Mouse (Mus musculus) kidney, embryonic 15.5 days (tissue): ENCODE data around the gene Tmco1. TPM values are rescaled to one million over a fixed set of nuclear protein-coding genes. Genes with fewer than 3 reads are reported as not detected.
A peak's percentile ranks its signal among the peaks of the same experiment; 100 is the strongest.

Experiments used
- ATAC-seq: fragments of 200-750 bp; cut with Nextera tagmentation; replicated peaks from 2 replicates; pipeline ENCODE4 v1.8.0; 2017; ENCODE audit warnings: moderate TSS enrichment; ENCODE audit not compliant: low FRiP score
- H3K27ac ChIP-seq: fragments of 300-500 bp; sonication (generic); 2 replicates; pipeline ENCODE4 v1.5.1; 2015; ENCODE audit warnings: mild to moderate bottlenecking, inconsistent platforms
- H3K27me3 ChIP-seq: fragments of 300-500 bp; sonication (generic); 2 replicates; pipeline ENCODE4 v1.6.1; 2015; ENCODE audit warnings: inconsistent platforms
- H3K36me3 ChIP-seq: fragments of 300-500 bp; sonication (generic); 2 replicates; pipeline ENCODE4 v1.6.1; 2015; ENCODE audit warnings: inconsistent platforms
- H3K4me1 ChIP-seq: fragments of 300-500 bp; sonication (generic); 2 replicates; pipeline ENCODE4 v1.6.1; 2015; ENCODE audit warnings: inconsistent platforms
- H3K4me2 ChIP-seq: fragments of 300-500 bp; sonication (generic); 2 replicates; pipeline ENCODE4 v1.6.1; 2015; ENCODE audit warnings: moderate library complexity, mild to moderate bottlenecking, inconsistent platforms
- H3K4me3 ChIP-seq: fragments of 300-500 bp; sonication (generic); replicated peaks from 2 replicates; pipeline ENCODE4 v1.5.1; 2015; ENCODE audit warnings: mild to moderate bottlenecking, inconsistent platforms
- H3K9ac ChIP-seq: fragments of 300-500 bp; sonication (generic); 2 replicates; pipeline ENCODE4 v1.6.1; 2015; ENCODE audit warnings: mild to moderate bottlenecking, inconsistent platforms
- H3K9me3 ChIP-seq: fragments of 300-500 bp; sonication (generic); replicated peaks from 2 replicates; pipeline ENCODE4 v1.6.1; 2016; ENCODE audit warnings: inconsistent platforms
- WGBS: fragments of 180-500 bp; shearing (Covaris S2); methylation state at CpG from one replicate; pipeline ENCODE4 v1.1.7; 2015; ENCODE audit warnings: mixed read lengths; 5-methylcytosine and 5-hydroxymethylcytosine counted together
- polyA plus RNA-seq: library from polyadenylated mRNA; unstranded; fragments of >200 nt; fragmentation: Nextera tagmentation; extraction: Ambion mirVana; gene quantifications from 2 replicates; pipeline ENCODE4 v1.2.1, GENCODE M21; 2015

Tmco1 gene
- polyA plus RNA-seq, 1 experiment from 2014 or later: 98.1 TPM

DNA sequence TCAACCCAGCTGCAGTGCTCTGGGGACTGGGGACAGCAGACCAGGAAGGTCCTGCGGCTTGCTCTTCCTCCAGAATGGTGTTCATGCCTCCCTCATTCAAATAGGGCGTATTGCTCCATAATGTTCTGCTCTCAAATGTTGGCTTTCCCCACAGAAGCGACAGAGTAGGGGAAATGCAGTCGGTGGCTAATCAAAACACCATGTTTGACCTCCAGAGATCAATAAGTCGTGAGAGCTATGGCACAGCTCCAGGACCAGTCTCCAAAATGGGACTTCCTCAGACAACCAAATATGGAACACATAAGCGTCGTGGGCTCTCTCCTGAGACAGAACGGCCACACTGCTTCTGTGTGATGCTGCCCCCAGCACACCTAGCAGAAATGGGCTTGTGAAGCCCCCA lies 36.3 kb upstream of the Tmco1 start:
- H3K9ac ChIP-seq: no peak overlapping the region
- H3K27me3 ChIP-seq: no peaks in the 10 kb centered on the region
- WGBS: 44% methylated on average over 8 of the region's 8 CpGs
- H3K4me1 ChIP-seq: peaks cover 58% of the 10 kb centered on the region
- no peak overlapping the region for H3K27ac ChIP-seq
- H3K4me3 ChIP-seq: no peak overlapping the region
- H3K9me3 ChIP-seq: no peaks in the 10 kb centered on the region
- H3K4me2 ChIP-seq: no peak overlapping the region
- no peaks in the 10 kb centered on the region for H3K36me3 ChIP-seq
- no peak for ATAC-seq

- no peak overlapping the region for H3K4me3 ChIP-seq
- no peak overlapping the region for H3K27ac ChIP-seq
- H3K27me3 ChIP-seq: no peaks in the 10 kb centered on the region
- 62% methylated on average over 14 of the region's 14 CpGs for WGBS
- H3K9me3 ChIP-seq: no peaks in the 10 kb centered on the region
- no peak overlapping the region for H3K9ac ChIP-seq
- H3K4me1 ChIP-seq: peaks cover 54% of the 10 kb centered on the region
- H3K4me2 ChIP-seq: no peak overlapping the region
- H3K36me3 ChIP-seq: no peaks in the 10 kb centered on the region
- no peak for ATAC-seq
Measured at GRCm38 (mm10) chr1:167273380-167274163, 34.6 kb upstream of the Tmco1 start.

GRCm38 (mm10) chr1:167274646-167275390 lies 33.4 kb upstream of the Tmco1 start:
- WGBS: 78% methylated on average over 12 of the region's 12 CpGs
- Histone ChIP-seq H3K9ac (no peak overlapping the region), H3K4me1 (peaks cover 48% of the 10 kb centered on the region)

DNA sequence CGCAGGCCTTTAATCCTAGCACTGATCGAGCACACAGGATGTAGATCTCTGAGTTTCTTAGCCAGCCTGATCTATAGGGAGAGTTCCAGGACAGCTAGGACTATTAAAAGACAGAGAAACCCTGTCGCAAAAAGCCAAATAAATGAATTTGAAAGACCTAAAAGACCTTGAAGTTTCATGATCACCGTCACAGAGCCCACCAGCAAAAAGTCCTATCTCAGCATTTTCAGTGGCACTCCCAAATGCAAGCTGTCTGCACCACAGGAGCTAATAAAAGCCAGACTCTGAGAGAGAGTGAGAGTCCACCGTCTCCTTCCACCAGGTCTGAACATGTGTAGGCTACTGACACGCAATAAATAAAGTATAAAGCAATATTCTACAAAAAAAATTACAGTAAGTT lies 29.8 kb upstream of the Tmco1 start:
- H3K9me3 ChIP-seq: no peaks in the 10 kb centered on the region
- H3K27me3 ChIP-seq: no peaks in the 10 kb centered on the region
- H3K4me3 ChIP-seq: no peak overlapping the region
- no peak overlapping the region for H3K27ac ChIP-seq
- peaks cover 46% of the 10 kb centered on the region for H3K4me1 ChIP-seq
- WGBS: 70% methylated on average over 6 of the region's 6 CpGs
- no peak overlapping the region for H3K9ac ChIP-seq
- no peak for ATAC-seq
- no peaks in the 10 kb centered on the region for H3K36me3 ChIP-seq
- H3K4me2 ChIP-seq: no peak overlapping the region

More at GRCm38 (mm10) chr1:167274646-167275390, 33.4 kb upstream of the Tmco1 start:
- Histone ChIP-seq H3K27ac (no peak overlapping the region), H3K27me3 (no peaks in the 10 kb centered on the region), H3K4me2 (no peak overlapping the region), H3K9me3 (no peaks in the 10 kb centered on the region), H3K4me3 (no peak overlapping the region), H3K36me3 (no peaks in the 10 kb centered on the region)
- no peak for ATAC-seq

GRCm38 (mm10) chr1:167279160-167279715 lies 28.9 kb upstream of the Tmco1 start:
- no peak overlapping the region for H3K4me3 ChIP-seq
- no peak overlapping the region for H3K9ac ChIP-seq
- no peaks in the 10 kb centered on the region for H3K27me3 ChIP-seq
- no peak overlapping the region for H3K4me2 ChIP-seq
- ATAC-seq: no peak
- no peaks in the 10 kb centered on the region for H3K9me3 ChIP-seq
- H3K27ac ChIP-seq: no peak overlapping the region
- 83% methylated on average over 13 of the region's 13 CpGs for WGBS
- no peaks in the 10 kb centered on the region for H3K36me3 ChIP-seq
- peaks cover 37% of the 10 kb centered on the region for H3K4me1 ChIP-seq

GRCm38 (mm10) chr1:167280061-167280460 lies 28.1 kb upstream of the Tmco1 start:
- Histone ChIP-seq H3K36me3 (no peaks in the 10 kb centered on the region), H3K27me3 (no peaks in the 10 kb centered on the region), H3K9ac (no peak overlapping the region), H3K4me1 (peaks cover 31% of the 10 kb centered on the region), H3K9me3 (no peaks in the 10 kb centered on the region), H3K4me2 (no peak overlapping the region), H3K27ac (no peak overlapping the region), H3K4me3 (no peak overlapping the region)
- no peak for ATAC-seq
- 84% methylated on average over 10 of the region's 10 CpGs for WGBS

GRCm38 (mm10) chr1:167282112-167282511 lies 26.1 kb upstream of the Tmco1 start:
- H3K27ac ChIP-seq: no peak overlapping the region
- 0 out of 2 replicates have a peak overlapping the region, but pooled peaks have one; percentile 2 for H3K9ac ChIP-seq
- ATAC-seq: no peak
- peaks cover 39% of the 10 kb centered on the region for H3K4me1 ChIP-seq
- 79% methylated on average over 3 of the region's 3 CpGs for WGBS
- no peaks in the 10 kb centered on the region for H3K36me3 ChIP-seq
- 0 out of 2 replicates have a peak overlapping the region, but pooled peaks have one; percentile 84 for H3K4me2 ChIP-seq
- no peak overlapping the region for H3K4me3 ChIP-seq
- no peaks in the 10 kb centered on the region for H3K9me3 ChIP-seq
- H3K27me3 ChIP-seq: no peaks in the 10 kb centered on the region

DNA sequence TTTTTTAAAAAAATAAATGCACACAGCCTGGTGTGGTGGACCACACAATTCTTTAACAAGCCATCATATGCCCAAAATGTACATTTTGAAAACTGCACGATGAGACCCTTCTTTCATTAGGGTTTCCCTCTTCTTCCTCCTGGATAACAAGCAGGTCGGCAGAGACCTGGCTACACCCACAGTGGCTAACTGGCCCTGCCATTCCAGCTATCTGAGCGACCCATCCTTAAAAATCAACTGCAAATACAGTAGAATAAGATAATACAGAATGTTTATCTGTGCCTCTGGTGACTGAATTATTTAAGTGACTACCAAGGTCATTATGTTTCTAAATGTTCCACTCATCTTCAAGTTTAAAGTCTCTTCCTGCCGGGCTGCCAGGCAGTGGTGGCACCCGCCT lies 25.4 kb upstream of the Tmco1 start:
- no peak for ATAC-seq
- H3K9ac ChIP-seq: peak overlapping the region; percentile 78; the same call in 1 of the 2 replicates
- 49% methylated on average over 5 of the region's 5 CpGs for WGBS
- no peaks in the 10 kb centered on the region for H3K36me3 ChIP-seq
- H3K27me3 ChIP-seq: no peaks in the 10 kb centered on the region
- H3K9me3 ChIP-seq: no peaks in the 10 kb centered on the region
- peaks cover 39% of the 10 kb centered on the region for H3K4me1 ChIP-seq
- no peak overlapping the region for H3K27ac ChIP-seq
- peak overlapping the region; percentile 93 for H3K4me3 ChIP-seq
- H3K4me2 ChIP-seq: peak overlapping the region; percentile 84

GRCm38 (mm10) chr1:167283441-167284257 lies 24.5 kb upstream of the Tmco1 start:
- peak overlapping the region; percentile 98 for H3K27ac ChIP-seq
- no peaks in the 10 kb centered on the region for H3K9me3 ChIP-seq
- peak overlapping the region; percentile 93 for H3K4me3 ChIP-seq
- peak overlapping the region; percentile 78 for H3K9ac ChIP-seq
- peaks cover 39% of the 10 kb centered on the region for H3K4me1 ChIP-seq
- H3K36me3 ChIP-seq: no peaks in the 10 kb centered on the region
- 0 out of 2 replicates have a peak, but pooled peaks cover 1% of the 10 kb centered on the region for H3K27me3 ChIP-seq
- WGBS: under 1% methylated on average over 44 of the region's 44 CpGs
- ATAC-seq: peak; percentile 46
- H3K4me2 ChIP-seq: peak overlapping the region; percentile 84

- 0 out of 2 replicates have a peak, but pooled peaks cover 6% of the 10 kb centered on the region for H3K27me3 ChIP-seq
- H3K27ac ChIP-seq: peak overlapping the region; percentile 98
- no peaks in the 10 kb centered on the region for H3K36me3 ChIP-seq
- ATAC-seq: peak; percentile 60
- WGBS: under 1% methylated on average over 62 of the region's 73 CpGs
- peak overlapping the region; percentile 84 for H3K4me2 ChIP-seq
- peak overlapping the region; percentile 78 for H3K9ac ChIP-seq
- peak overlapping the region; percentile 93 for H3K4me3 ChIP-seq
- H3K4me1 ChIP-seq: peaks cover 36% of the 10 kb centered on the region
- H3K9me3 ChIP-seq: no peaks in the 10 kb centered on the region
Measured at GRCm38 (mm10) chr1:167284258-167284836, 23.8 kb upstream of the Tmco1 start.

DNA sequence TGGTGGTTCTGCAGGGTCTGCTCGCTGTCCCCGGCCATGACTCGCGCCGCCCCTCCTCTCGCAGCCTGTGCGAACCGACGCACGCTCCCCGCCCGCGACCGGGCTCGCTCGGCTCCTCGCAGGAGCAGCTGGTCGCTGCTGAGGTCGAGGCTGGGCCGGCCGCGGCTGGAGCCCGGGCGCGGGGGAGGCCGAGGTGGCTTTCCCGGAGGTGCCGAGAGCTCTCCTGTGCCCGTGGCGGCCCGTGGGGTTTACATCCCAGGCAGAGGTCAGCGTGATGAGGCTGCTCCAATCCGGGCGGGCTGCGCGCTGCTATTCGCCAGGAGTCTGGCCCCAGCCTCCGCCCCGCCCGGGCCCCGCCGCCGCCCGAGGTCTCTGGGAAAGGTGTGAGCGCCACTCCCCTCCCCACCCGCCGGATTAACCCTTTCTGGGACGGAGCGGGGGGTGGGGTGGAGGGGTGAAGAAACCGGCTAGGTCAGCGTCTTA lies 23.3 kb upstream of the Tmco1 start:
- Histone ChIP-seq H3K4me1 (peaks cover 41% of the 10 kb centered on the region), H3K9me3 (no peaks in the 10 kb centered on the region), H3K4me3 (peak overlapping the region; percentile 93), H3K27me3 (0 out of 2 replicates have a peak, but pooled peaks cover 6% of the 10 kb centered on the region), H3K36me3 (no peaks in the 10 kb centered on the region), H3K9ac (peak overlapping the region; percentile 78), H3K4me2 (peak overlapping the region; percentile 84), H3K27ac (peak overlapping the region; percentile 98)
- under 1% methylated on average over 43 of the region's 51 CpGs for WGBS
- peak; percentile 91 for ATAC-seq
